Mouse (Mus musculus) embryo, embryonic 10 days (tissue): ENCODE measurements at regions not wholly inside any gene's neighbourhood (a gene's known extent, or its start where the extent isn't known, plus 50 kb on each side); places are given as distances from the start of the nearest gene placed in this dataset.

Experiments
- DNase-seq: peaks from one replicate; pipeline ENCODE4 v3.0.0-alpha.2; 2015; ENCODE audit warnings: low spot score

DNA sequence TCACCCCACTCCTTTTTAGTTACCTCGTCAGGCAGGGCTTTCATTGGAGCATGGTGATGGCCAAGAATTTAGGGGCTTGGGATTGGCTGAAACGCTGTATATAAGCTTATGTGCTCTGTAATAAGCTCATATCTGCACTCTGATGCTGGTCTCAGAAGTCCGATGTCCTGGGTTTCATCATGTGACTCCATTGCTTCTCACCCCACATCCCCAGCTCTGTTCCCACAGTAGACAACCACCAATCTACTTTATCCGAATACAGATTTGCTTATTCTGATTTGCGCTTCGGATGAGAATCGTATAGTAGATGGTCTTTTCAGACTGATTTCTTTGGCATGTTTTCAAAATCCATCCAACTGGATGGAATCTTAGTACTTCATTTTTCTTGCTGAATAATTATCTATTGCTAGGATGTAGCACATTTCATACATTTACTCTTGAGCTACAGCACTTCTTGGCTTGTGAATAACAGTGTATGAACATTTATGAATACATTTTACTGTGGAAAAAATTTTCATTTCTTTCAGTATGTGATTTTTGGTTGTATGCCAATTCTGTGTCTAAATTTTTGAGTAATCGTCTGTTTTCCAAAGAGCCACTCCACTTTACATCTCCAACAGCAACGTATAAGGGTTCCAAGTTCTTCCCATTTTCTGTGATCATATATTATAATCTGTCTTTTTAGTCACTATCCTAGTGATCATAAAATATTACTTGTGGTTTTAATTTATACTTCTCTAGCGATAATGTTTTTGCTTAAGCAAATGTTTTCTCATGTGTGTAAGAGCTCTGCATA is 185.7 kb downstream of the Hace1 start:
- DNase-seq, result no peak

DNA sequence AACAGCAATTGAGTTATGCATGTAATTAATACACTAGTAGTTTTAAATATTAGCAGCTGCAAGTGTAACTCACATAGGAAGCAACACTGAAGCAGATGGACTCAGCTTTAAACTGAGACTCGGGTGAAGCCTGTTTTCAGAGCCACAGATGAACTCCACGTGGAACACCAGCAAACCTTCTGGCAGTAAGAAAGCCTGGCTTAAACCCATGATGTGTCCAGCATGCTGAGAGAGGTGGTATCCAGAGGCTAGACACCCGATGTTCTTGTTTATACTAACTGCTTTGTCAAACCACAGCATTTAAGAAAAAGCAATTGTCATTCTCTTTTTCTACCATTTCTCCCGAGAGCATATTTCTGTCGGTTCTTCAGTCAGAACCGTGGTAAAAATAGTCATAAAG is 202.1 kb downstream of the Hace1 start:
- peak; percentile 41 for DNase-seq

DNA sequence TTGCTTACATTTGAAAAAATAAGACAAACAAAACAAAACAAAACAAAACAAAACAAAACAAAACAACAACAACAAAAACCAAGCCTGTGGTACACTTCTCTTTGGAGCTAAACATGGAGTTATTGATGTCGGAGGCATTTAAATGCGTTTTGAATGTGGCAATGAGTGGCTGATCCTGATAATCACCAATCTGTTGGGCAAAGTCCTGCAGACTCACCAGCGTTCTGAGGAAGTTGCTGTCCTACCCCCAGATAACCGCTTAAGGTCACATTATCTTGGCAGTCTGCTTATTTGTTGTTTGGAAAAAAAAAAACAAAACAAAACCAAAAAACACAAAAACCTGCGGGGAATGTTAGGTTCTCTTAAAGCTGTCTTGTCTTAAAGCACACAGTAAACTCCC is 205.4 kb downstream of the Hace1 start:
- DNase-seq, result peak; percentile 34

DNA sequence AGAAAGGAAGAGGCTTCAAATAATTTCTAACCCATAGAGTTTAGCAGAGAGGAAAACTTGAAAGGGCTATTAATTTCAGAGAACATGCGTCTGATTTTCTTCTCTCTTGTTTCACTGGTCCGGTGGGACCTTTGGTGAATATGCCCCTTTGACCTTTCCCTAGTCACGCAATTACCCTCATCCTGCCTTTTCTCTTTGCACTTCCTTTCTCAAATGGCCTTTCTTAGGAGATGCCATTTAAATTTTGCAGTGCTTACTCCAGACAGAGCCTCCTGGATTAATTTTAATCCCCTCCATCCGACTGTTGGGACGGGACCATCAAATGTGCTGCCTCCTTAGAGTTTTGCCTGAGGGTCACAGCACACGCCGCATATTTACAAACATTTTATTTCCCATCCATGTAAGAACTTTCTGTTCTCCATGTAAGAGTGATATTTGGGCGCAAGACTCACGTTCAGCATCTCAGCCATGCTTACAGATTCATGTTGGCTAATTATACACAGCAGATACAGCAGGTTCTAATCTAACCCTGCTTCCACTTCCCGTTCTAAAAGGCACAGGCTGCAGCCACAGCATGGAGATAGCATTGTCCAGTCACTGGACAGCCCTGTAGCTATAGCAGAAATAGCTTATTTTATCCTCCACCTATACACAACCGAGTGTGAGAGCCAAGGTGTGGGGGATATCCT is 206.0 kb downstream of the Hace1 start:
- DNase-seq, result peak; percentile 80

DNA sequence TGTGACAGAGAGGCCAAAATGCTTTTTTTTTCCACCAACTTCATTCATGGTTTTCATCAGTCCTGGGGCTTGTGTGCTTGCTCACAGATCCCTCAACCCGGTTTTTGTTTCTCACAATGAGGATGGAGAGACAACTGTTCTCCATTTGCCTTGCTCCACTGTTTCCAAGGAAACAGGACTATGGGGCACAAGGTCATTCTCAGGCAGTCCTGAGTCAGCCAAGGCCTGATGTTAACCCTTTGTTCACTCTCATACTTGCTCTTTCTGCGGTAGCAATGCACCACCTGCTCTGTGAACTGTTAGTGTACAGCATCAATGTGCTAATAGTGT is 206.5 kb downstream of the Hace1 start:
- DNase-seq, result peak; percentile 94

DNA sequence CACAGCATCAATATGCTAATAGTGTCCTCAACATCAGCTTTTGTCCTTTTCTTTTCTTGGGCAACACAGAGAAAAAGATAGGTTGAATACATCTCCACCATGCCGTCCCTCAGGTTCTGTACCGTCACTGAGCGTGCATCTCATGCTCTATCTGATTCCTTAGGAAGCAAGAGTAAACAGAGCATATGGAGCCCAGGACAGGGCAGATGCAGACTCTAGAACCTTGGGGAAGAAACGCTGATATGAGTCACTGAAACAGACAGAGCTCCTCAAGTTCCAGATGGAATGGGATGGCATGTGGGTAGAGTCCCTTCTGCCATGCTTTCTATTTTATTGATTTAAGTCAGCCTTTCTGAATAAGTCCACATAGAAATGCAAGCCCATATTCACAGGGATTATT is 206.9 kb downstream of the Hace1 start:
- DNase-seq, result no peak

DNA sequence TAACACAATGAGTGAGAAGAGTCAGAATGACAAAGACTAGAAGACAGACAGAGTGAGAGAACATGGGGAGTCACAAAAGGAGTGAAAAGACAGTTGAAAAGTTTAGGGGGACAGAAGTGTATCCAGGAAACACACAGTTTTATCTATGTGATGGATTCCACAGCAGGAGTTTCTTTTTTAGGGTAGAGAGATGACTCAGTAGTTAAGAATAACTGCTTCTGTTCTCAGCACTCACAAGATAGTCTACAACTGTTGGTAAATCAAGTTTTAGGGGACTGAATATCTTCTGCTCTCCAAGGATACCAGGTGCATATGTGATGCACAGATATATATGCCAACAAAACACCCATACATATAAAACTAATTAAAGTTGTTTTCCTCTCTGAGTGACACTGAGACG is 210.7 kb downstream of the Hace1 start:
- DNase-seq, result no peak

DNA sequence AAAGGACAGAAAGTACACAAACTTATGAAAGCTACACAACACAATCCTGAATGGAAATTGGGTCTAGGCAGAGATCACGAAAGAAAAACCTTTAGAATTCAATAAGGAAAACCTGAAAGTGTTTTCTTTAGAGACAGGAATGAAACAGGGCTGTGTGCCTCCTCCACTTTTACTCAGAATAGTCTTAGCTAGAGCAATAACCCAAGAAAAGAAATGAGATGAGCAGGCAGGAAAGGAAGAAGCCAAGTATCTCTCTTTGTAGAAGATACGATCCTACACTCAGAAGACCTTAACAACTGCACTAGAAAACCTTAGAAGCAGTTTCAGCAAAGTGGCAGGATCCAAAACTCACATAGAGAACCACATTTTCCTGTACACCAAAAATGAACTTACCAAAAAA is 218.0 kb downstream of the Hace1 start:
- DNase-seq, result no peak

DNA sequence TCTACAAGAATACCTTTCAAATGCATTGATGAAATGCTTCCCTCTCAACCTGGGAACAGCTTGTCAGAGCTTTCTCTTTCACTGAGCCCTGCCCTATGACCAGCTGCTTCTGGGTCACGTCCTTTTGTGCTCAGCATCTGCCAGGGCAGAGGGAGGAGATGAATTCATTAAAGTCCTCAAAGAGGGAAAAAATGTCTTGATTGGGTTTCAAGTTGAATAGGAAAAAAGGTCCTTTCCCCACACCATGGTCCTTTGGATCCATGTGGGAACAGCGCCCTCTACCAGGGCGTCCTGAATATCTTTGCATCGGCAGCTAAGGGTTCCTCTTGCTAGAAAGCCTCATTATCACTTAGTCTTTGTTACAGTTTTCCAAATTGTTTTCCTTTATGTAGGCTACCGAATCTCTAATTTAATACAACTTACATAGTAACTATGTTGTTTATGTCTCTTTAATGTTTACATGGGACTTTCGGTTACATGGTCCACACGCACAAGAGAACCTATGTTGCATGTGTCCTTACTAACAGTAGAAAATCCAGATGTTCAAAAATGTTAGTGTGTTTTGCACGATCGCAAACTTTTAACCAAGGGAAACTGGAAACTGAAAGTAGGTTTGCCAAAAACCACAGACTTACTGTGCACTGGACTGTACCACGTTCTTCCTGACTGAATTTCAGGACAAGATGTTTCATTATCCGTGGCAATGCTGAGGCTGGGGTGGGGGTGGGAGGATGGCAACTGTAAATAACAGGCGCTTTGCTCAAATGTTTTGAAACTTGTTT is 222.6 kb downstream of the Hace1 start:
- peak; percentile 93 for DNase-seq

DNA sequence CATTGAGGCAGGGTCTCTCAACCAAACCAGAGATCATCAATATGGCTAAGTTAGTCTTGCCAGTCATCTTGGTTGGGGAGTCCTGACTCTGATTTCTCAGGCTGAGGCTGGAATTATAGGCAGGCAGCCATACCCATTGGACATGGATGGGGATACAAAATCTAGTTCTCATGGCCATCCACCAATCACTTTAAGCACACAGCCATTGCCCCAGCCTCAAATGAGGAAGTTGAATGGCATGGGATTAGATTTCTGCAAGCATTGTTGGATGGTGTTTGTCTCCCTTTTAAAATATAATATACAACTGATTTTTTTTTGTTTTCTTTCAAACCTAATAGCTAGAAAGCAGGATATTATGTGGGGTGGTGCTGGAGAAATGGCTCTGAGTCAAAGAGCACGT is 223.8 kb downstream of the Hace1 start:
- no peak for DNase-seq

DNA sequence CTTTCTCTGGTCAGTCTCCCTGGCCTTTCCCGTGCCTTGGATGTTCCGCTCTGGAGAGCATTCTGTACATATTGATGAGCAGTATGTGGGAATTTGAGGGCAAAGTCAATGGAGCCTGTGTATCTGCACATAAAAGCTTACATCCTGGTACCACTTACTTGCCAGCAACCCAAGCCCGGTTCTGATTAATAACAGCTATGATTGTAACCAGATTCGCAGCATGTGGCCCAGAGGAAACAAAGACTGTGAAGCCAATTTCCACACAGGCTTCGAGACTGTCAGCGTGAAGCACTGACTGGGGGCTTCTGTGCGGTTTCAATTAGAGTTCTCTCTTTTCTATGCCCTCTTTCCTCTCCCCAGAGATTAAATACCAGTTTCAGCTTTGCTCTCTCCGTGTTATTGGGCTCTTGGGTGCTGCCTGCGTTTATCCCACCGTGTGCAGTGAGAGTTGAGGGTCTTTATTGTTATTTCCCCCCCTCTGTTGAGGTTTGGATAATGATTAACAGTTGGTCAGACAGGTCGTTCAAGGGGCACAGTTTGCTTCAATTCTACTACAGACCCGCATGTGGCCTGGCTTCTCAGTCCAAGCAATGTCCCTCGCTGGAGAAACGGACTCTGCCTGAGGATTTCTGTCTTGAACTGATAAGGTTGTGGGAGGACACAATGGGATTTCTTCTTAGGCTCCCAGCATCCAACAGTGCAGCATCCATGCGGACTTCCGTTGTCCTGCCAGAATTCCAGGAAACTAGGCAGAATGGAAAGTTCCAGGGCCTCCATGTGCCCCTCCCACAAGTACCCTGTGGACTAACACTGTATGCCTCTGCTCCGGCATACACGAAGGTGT is 229.6 kb downstream of the Hace1 start:
- DNase-seq, result peak; percentile 59

DNA sequence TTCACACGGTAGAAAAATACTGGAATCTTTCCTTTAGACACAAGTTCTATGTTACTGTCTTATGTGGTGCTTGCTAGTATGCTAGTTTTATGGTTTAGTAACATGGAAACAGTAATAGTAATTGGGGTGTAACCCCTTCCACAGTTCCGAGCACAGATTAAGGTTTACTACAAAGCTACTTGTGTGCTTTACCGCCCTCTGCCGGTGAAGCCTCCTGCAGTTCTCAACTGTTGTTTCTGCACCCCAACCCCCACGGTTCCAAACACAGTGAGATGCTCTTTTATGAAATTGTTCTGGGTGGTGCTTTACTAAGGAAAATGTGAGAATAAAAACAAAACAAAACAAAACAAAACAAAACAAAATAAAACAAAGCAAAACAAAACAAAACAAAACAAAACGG is 234.3 kb downstream of the Hace1 start:
- peak; percentile 61 for DNase-seq

DNA sequence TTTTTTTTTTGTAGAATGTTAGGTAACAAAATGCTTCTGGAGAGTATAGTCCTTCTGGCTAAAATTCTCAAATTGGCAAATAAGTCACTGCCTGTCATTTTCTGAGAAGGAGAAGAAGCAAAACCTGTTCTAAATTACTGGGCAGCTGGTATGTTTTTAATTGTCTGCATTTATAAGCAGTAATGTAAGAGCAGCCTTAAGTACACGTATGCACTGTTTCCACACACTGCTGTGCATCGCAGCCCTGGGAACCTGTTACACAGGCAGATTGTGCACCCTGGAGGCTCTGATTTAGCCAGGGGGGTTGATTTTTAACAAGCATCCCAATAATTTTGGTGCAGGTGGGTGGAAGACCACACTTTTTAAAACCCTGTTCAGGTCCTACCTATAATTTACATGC is 236.2 kb downstream of the Hace1 start:
- no peak for DNase-seq

DNA sequence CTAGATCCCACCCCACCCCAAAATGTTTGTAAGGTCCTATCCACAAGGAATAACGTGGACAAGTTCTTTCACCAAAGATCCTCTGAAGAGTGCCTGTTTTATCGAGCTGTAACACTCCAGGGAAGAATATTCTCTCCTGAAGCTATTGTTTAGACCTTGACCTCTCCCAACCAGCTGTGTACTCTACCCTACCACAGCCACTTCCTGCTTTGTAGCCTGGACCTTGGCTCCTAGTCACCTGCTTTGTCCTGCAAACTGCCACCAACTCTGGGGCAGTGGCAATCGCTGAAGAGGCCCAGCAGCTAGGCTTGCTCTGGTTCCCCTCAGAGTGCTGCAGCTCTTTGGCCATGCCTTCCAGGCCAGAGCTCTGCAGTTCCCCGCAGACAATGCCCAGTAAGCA is 239.1 kb downstream of the Hace1 start:
- no peak for DNase-seq

DNA sequence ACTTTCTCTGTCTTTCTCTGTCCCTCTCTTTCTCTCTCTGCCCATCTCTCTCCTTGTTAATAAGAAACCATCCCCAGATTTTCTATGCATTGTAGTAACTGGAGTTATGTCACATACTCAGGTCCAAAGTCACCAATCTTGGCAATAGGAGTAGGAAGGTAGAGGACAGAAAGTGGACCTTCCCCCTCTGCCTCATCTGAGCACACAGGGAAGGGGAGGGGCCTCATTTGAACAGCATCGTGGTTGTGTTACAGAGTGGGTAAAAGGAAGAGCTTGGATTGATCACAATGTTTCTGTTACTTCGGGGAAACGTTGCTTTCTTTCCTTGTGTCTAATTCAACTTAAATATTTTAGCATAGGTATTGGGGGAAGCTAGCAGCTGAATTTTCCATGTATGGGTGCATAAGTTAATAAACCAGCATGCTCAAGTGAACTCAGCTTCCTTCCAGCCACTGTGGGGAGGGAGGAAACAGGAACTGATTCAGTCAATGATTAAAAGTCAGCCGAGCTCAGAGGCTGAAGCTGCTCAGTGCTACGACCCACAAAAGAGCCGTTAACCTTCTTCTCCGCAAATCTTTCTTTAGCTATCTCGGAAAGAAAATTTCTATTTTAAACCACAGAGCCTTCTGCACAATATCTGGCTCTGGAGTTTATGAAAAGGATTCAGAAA is 243.5 kb downstream of the Hace1 start:
- DNase-seq, result no peak

DNA sequence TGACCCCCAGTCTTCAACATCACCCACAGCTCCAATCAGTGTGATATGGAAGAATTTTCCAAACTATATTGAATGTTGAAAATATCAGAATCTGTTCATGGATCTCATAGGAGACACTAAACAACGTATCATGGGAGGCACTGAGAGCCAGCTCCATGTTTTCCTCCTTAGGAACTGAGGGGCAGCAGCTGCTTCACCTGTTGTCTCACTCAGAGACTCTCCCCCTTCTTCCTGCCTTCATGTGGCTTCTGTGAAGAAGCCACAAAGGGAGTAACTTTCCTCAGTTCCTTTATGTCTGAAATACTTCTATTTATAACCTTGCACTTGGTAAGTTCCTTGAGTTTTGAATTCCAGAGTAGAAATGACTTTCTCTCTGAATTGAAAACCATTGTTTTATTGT is 244.6 kb downstream of the Hace1 start:
- no peak for DNase-seq

DNA sequence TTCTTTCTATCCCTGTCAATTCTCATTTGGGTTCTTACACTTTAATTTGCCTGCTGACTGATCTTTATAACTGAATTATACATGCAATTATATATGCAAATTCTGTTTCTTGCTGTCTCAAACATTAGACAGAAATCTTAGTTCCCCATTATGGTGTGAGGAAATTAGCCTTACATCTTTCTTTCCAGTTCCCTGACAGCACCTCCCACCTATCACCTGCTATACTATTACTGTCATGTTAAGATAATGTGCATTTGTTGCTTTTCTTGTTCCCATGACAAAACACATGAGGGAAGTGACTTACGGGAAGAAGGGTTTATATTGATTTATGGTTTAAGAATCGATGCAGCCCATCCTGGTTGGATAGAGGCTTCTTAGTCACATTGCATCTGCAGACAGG is 246.0 kb downstream of the Hace1 start:
- no peak for DNase-seq

DNA sequence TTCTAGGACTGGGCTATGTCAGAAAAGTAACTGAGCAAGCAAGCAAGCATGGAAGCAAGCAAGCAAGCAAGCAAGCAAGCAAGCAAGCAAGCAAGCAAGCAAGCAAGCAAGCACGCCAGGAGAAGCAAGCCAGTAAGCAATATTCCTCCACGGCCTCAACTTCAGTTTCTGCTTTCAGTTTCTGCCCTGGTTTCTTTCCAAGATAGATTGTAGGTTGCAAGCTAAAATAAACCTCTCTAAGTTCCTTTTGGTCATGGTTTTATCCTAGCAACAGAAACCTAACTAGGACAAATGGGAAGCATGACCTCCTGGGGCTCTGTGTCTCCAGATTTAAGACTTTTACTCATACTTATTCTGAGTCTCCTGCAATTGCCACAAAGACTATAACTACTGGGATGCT is 271.0 kb downstream of the Hace1 start:
- DNase-seq, result no peak

DNA sequence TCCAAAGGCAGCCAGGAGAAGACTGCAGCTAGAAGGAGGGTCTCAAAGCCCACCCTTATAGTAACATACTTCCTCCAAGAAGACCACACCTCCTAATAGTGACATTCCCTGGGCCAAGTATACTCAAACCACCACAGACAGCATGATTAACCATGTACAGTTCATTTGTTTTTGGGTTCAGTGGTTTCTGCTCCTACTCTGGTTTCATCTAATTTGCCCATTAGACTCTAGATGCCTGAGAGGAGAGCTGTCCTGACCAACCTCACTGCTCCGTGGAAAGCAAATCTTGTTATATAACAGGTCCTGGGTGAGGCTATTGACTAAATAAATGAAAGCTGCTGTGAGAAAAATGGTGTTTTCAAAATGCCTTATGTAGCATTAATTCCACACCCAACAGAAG is 272.2 kb downstream of the Hace1 start:
- no peak for DNase-seq

DNA sequence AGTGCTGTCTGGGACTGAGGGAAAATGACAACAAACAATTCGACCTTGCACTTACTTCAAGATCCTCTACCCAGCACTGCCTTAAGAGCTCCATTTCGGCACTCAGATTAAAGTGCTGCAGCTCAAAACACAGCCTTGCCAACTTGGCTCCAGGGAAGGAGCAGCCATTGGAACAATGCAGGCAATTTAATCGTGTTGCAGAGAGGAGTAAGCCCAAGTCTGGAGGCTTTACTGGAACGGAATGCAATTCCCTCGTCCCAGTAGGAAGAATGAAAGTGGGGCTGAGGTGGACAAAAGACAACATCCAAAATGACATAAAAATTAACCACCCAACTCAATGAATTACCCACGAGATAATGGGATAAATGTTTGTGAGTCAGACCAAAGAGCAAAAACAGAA is 273.0 kb downstream of the Hace1 start:
- DNase-seq, result no peak

DNA sequence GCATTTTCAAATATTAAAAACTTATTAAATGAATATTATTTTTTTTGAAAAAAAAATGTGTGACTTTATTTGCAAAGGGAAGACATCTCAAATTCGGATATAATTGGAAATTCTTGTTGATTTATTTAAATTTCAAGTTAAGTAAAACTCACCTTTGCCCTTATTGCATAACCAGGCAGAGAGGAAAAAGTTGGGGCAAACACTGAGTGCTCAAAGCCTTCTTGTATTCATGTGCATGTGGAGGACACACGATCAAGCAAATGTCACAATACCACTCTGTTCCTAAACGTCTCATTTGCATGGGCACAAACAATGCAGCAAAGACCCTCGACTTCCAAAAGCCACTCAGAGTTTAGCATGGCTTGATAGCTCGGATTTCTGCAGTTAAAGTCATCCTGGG is 275.1 kb downstream of the Hace1 start:
- no peak for DNase-seq

DNA sequence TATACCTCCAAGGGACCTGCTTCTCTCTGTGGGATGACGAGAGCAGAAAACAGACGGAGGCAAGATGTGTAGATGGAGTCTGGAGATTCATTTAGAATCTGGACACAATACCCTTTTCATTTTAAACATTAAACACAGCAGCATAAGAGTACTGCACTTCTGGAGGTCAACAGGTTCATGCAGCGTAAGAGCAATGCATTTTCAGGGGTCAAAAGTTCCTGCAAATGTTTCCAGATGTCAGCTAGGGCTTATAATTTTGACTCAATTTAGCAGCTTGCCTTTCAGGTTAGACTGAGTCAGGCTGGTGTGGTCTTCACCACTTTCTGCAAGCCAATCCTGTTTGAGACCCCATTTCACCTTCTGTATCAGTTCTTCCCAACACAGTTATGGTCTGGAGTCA is 277.9 kb downstream of the Hace1 start:
- DNase-seq, result peak; percentile 40
